Mouse (Mus musculus) ES-CJ7 (cell line): ENCODE measurements around the gene Nfib.

Experiments used
- DNase-seq: peaks from one replicate; pipeline ENCODE4 v3.0.0; 2011; ENCODE audit warnings: low read depth, low spot score

Gene Nfib

GRCm38 (mm10) chr4:82540466-82540990, 165.0 kb downstream of the Nfib start:
- DNase-seq = no peak

GRCm38 (mm10) chr4:82540048-82540410, 165.5 kb downstream of the Nfib start:
- DNase-seq = no peak

- DNase-seq = no peak
Measured at GRCm38 (mm10) chr4:82539406-82540047, 166.0 kb downstream of the Nfib start.

- no peak for DNase-seq
Measured at GRCm38 (mm10) chr4:82538815-82539214, 166.7 kb downstream of the Nfib start.

- peak; percentile 25 for DNase-seq
Measured at GRCm38 (mm10) chr4:82538069-82538811, 167.3 kb downstream of the Nfib start.

GRCm38 (mm10) chr4:82537279-82537967, 168.1 kb downstream of the Nfib start:
- peak; percentile 49 for DNase-seq

GRCm38 (mm10) chr4:82536435-82537278, 168.9 kb downstream of the Nfib start:
- peak; percentile 23 for DNase-seq

GRCm38 (mm10) chr4:82535606-82536434, 169.7 kb downstream of the Nfib start:
- DNase-seq = no peak

GRCm38 (mm10) chr4:82533231-82533630, 172.3 kb downstream of the Nfib start:
- DNase-seq = no peak

- peak; percentile 33 for DNase-seq
Measured at GRCm38 (mm10) chr4:82532443-82533191, 172.9 kb downstream of the Nfib start.

GRCm38 (mm10) chr4:82531977-82532376, 173.6 kb downstream of the Nfib start:
- no peak for DNase-seq

GRCm38 (mm10) chr4:82530875-82531353, 174.6 kb downstream of the Nfib start:
- DNase-seq = no peak

GRCm38 (mm10) chr4:82528978-82529377, 176.6 kb downstream of the Nfib start:
- no peak for DNase-seq

- no peak for DNase-seq
Measured at GRCm38 (mm10) chr4:82519935-82520334, 185.6 kb downstream of the Nfib start.

- DNase-seq = no peak
Measured at GRCm38 (mm10) chr4:82518132-82518531, 187.4 kb downstream of the Nfib start.

GRCm38 (mm10) chr4:82517311-82517710, 188.2 kb downstream of the Nfib start:
- no peak for DNase-seq

- no peak for DNase-seq
Measured at GRCm38 (mm10) chr4:82516211-82516795, 189.2 kb downstream of the Nfib start.

GRCm38 (mm10) chr4:82514921-82515320, 190.6 kb downstream of the Nfib start:
- no peak for DNase-seq

GRCm38 (mm10) chr4:82514373-82514772, 191.2 kb downstream of the Nfib start:
- no peak for DNase-seq

GRCm38 (mm10) chr4:82513426-82513750, 192.2 kb downstream of the Nfib start:
- DNase-seq = no peak
